In genomic region chr11:116621258-116621704, GRCm38 (mm10) we compare ENCODE assay signal across 8 mouse cellular contexts. TPM values are rescaled to one million over a fixed set of nuclear protein-coding genes. Genes with fewer than 3 reads are reported as not detected.
DNase-seq lines count a peak whose midpoint lies in the region; ATAC-seq lines count a peak whose summit lies in the region.

No protein-coding gene starts in this region.

- H3K27me3 ChIP-seq in intestine, embryonic 14.5 days (replicated peaks; ENCODE audit: control insufficient read depth, insufficient read depth, low read length): no peaks in the 10 kb centered on the region
- no peaks in the 10 kb centered on the region for H3K27me3 ChIP-seq in liver, embryonic 11.5 days (replicated peaks; ENCODE audit: control insufficient read depth, insufficient read depth, low read length)
- no peaks in the 10 kb centered on the region for H3K27me3 ChIP-seq in stomach, embryonic 15.5 days (replicated peaks)

- H3K36me3 ChIP-seq in intestine, embryonic 14.5 days (ENCODE audit: control insufficient read depth, insufficient read depth, low read length): no peaks in the 10 kb centered on the region
- H3K36me3 ChIP-seq in liver, embryonic 11.5 days (ENCODE audit: control insufficient read depth, insufficient read depth, low read length): no peaks in the 10 kb centered on the region
- H3K36me3 ChIP-seq in stomach, embryonic 15.5 days: no peaks in the 10 kb centered on the region

- no peaks in the 10 kb centered on the region for H3K9me3 ChIP-seq in intestine, embryonic 14.5 days (ENCODE audit: control insufficient read depth, low read length)
- H3K9me3 ChIP-seq in liver, embryonic 11.5 days (ENCODE audit: control insufficient read depth, low read length): no peaks in the 10 kb centered on the region
- H3K9me3 ChIP-seq in stomach, embryonic 15.5 days: no peaks in the 10 kb centered on the region

- H3K4me3 ChIP-seq in intestine, embryonic 14.5 days (ENCODE audit: low read depth, low read length): no peak overlapping the region
- no peak overlapping the region for H3K4me3 ChIP-seq in liver, embryonic 11.5 days (ENCODE audit: low read depth, low read length)
- no peak overlapping the region for H3K4me3 ChIP-seq in stomach, embryonic 15.5 days (replicated peaks)

- intact Hi-C loops in gastrocnemius, postnatal 14 days (cut with DNase I; ENCODE audit: low total_unique reads): loop anchor here (10.0 kb wide), 1 partner anchor 66 kb away; no protein-coding TSS in a partner anchor

- peak overlapping the region; percentile 65 for H3K27ac ChIP-seq in intestine, embryonic 14.5 days (ENCODE audit: low read depth)
- peak overlapping the region; percentile 93 for H3K27ac ChIP-seq in liver, embryonic 11.5 days (ENCODE audit: low read depth, low read length)
- peak overlapping the region; percentile 42; the same call in 1 of the 2 replicates for H3K27ac ChIP-seq in stomach, embryonic 15.5 days

- H3K4me1 ChIP-seq in intestine, embryonic 14.5 days (replicated peaks; ENCODE audit: control insufficient read depth, insufficient read depth, low read length): peaks cover 41% of the 10 kb centered on the region
- H3K4me1 ChIP-seq in liver, embryonic 11.5 days (replicated peaks; ENCODE audit: control insufficient read depth, insufficient read depth, low read length): peaks cover 85% of the 10 kb centered on the region
- H3K4me1 ChIP-seq in stomach, embryonic 15.5 days: peaks cover 56% of the 10 kb centered on the region

- no peak overlapping the region for H3K9ac ChIP-seq in intestine, embryonic 14.5 days (ENCODE audit: low read length)
- H3K9ac ChIP-seq in liver, embryonic 11.5 days (ENCODE audit: low read depth, low read length): no peak overlapping the region
- no peak overlapping the region for H3K9ac ChIP-seq in stomach, embryonic 15.5 days

- peak; percentile 40 for DNase-seq in retina, postnatal 1 day
- DNase-seq in retina, embryonic 14.5 days (ENCODE audit: low spot score): no peak
- peak; percentile 89 for DNase-seq in cerebellum, adult 11-12 months
- DNase-seq in gastrocnemius, postnatal 14 days: peak; percentile 86
- peak; percentile 68 for DNase-seq in intestine, embryonic 14.5 days (ENCODE audit: low spot score)
- no peak for DNase-seq in liver, embryonic 11.5 days (ENCODE audit: low spot score)
- DNase-seq in frontal cortex, postnatal 10 days (ENCODE audit: low spot score in 2 of 2): no peak

- no peak overlapping the region for H3K4me2 ChIP-seq in intestine, embryonic 14.5 days (ENCODE audit: low read length)
- peak overlapping the region; percentile 89 for H3K4me2 ChIP-seq in liver, embryonic 11.5 days
- H3K4me2 ChIP-seq in stomach, embryonic 15.5 days: 0 out of 2 replicates have a peak overlapping the region, but pooled peaks have one; percentile 6

- no peak for ATAC-seq in intestine, embryonic 14.5 days (replicated peaks; ENCODE audit: low FRiP score, low TSS enrichment, low read depth)
- no peak for ATAC-seq in liver, embryonic 11.5 days (replicated peaks; ENCODE audit: low FRiP score)
- ATAC-seq in stomach, embryonic 15.5 days (ENCODE audit: insufficient read depth, low FRiP score, low read depth): no peak; the same call in 1 of the 2 replicates

- WGBS in intestine, embryonic 14.5 days: 29% methylated on average over 6 of the region's 6 CpGs
- 59% methylated on average over 6 of the region's 6 CpGs for WGBS in liver, embryonic 11.5 days
- 31% methylated on average over 6 of the region's 6 CpGs for WGBS in stomach, embryonic 15.5 days

RNA-seq across cellular contexts. Expression of gene Rhbdf2, which starts 5.5 kb away (rescaled TPM):
- 1 to 10 TPM; 5.9 to 9.0 TPM for total RNA-seq in gastrocnemius, postnatal 14 days (2021)
- polyA plus RNA-seq in intestine, embryonic 14.5 days (2014; fragmentation: Nextera tagmentation; extraction: Ambion mirVana): 5.7 and 5.9 TPM in 2 replicates
- 9.9 and 10.6 TPM in 2 replicates for polyA plus RNA-seq in liver, embryonic 11.5 days (2014; fragmentation: Nextera tagmentation; extraction: Ambion mirVana)
- 7.4 and 7.5 TPM in 2 replicates for polyA plus RNA-seq in stomach, embryonic 15.5 days (2015; fragmentation: Nextera tagmentation; extraction: Ambion mirVana)

RNA-seq across cellular contexts. Expression of gene Prcd, which starts 32.1 kb away (rescaled TPM):
- under 1 TPM; 0.49 to 0.84 TPM for total RNA-seq in gastrocnemius, postnatal 14 days (2021)
- polyA plus RNA-seq in intestine, embryonic 14.5 days (2014; fragmentation: Nextera tagmentation; extraction: Ambion mirVana): 0.75 and 1.8 TPM in 2 replicates
- polyA plus RNA-seq in liver, embryonic 11.5 days (2014; fragmentation: Nextera tagmentation; extraction: Ambion mirVana): 0.62 and 0.74 TPM in 2 replicates
- polyA plus RNA-seq in stomach, embryonic 15.5 days (2015; fragmentation: Nextera tagmentation; extraction: Ambion mirVana): 1.2 and 1.3 TPM in 2 replicates

RNA-seq across cellular contexts. Expression of gene Cygb, which starts 32.8 kb away (rescaled TPM):
- total RNA-seq in gastrocnemius, postnatal 14 days (2021): 10 to 100 TPM; 16.8 to 22.8 TPM
- 14.5 and 16.4 TPM in 2 replicates for polyA plus RNA-seq in intestine, embryonic 14.5 days (2014; fragmentation: Nextera tagmentation; extraction: Ambion mirVana)
- polyA plus RNA-seq in liver, embryonic 11.5 days (2014; fragmentation: Nextera tagmentation; extraction: Ambion mirVana): 2.0 and 2.5 TPM in 2 replicates
- polyA plus RNA-seq in stomach, embryonic 15.5 days (2015; fragmentation: Nextera tagmentation; extraction: Ambion mirVana): 16.7 and 17.7 TPM in 2 replicates

RNA-seq across cellular contexts. Expression of gene Aanat, which starts 35.0 kb away (rescaled TPM):
- not detected for total RNA-seq in gastrocnemius, postnatal 14 days (2021)
- not detected in 2 replicates for polyA plus RNA-seq in intestine, embryonic 14.5 days (2014; fragmentation: Nextera tagmentation; extraction: Ambion mirVana)
- not detected in 2 replicates for polyA plus RNA-seq in liver, embryonic 11.5 days (2014; fragmentation: Nextera tagmentation; extraction: Ambion mirVana)
- 0.09 TPM in 1 of 2 replicates, not detected in the other for polyA plus RNA-seq in stomach, embryonic 15.5 days (2015; fragmentation: Nextera tagmentation; extraction: Ambion mirVana)

RNA-seq across cellular contexts. Expression of gene Ube2o, which starts 40.0 kb away (rescaled TPM):
- total RNA-seq in gastrocnemius, postnatal 14 days (2021): 10 to 100 TPM; 23.4 to 25.6 TPM
- polyA plus RNA-seq in intestine, embryonic 14.5 days (2014; fragmentation: Nextera tagmentation; extraction: Ambion mirVana): 9.7 and 9.8 TPM in 2 replicates
- polyA plus RNA-seq in liver, embryonic 11.5 days (2014; fragmentation: Nextera tagmentation; extraction: Ambion mirVana): 13.5 and 13.9 TPM in 2 replicates
- 12.5 and 14.0 TPM in 2 replicates for polyA plus RNA-seq in stomach, embryonic 15.5 days (2015; fragmentation: Nextera tagmentation; extraction: Ambion mirVana)

Comparison
In these comparisons a context has a peak if more than half of its experiments do, and no peak if none do; other contexts are left out.
1. DNase-seq: peak in retina, postnatal 1 day (single experiment), cerebellum, adult 11-12 months (single experiment), gastrocnemius, postnatal 14 days (single experiment) and intestine, embryonic 14.5 days (single experiment); none in retina, embryonic 14.5 days (single experiment), liver, embryonic 11.5 days (single experiment) and frontal cortex, postnatal 10 days (0 of 2).
2. H3K27ac ChIP-seq: peak in every context shown above with its lines; median percentile 93 in liver, embryonic 11.5 days; 65 in intestine, embryonic 14.5 days; 42 in stomach, embryonic 15.5 days.